Mouse (Mus musculus) cortical plate, adult 2 months (tissue): ENCODE measurements around the gene Lsm11.

Source experiments
- CTCF ChIP-seq: fragments of 200-500 bp; IDR thresholded peaks from 2 replicates; pipeline ENCODE4 v1.5.1; 2011; ENCODE audit warnings: mild to moderate bottlenecking, control low read depth, low read length; ENCODE audit not compliant: insufficient read depth; ENCODE audit errors: extremely low read depth
- POLR2A ChIP-seq: fragments of 200-500 bp; IDR thresholded peaks from 2 replicates; pipeline ENCODE4 v1.6.1; 2011; ENCODE audit warnings: mild to moderate bottlenecking, low read length, control low read depth; ENCODE audit not compliant: insufficient read depth; ENCODE audit errors: extremely low read depth

DNA sequence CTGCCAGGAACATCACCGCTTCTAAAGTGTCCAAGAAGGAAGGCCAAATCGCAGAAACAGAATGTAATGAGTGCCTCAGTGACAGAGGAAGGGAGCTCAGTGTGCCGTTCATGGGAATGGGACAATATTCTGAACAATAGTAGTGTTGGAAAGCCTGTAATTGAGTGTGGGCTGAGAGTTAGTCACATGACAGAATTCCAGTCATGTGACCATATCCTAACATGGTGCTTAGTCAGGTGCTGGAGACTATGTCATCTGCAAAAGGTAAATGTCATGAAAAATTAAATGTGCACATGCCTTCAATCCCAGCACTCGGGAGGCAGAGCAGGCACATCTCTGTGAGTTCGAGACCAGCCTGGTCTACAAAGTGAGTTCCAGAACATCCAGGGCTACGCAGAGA lies 26.7 kb downstream of the Lsm11 start:
- no peak for TF ChIP-seq POLR2A
- TF ChIP-seq CTCF, result no peak
